Mouse (Mus musculus) A20 (cell line): Measurements from ENCODE around the gene Gm21671.
"Not testable (repeated sequence)": the region's sequence is repeated elsewhere in the genome, so short reads cannot be mapped to it uniquely, and the experiment has no call there.

Experiments
- DNase-seq: peaks from one replicate; pipeline ENCODE4 v3.0.0-alpha.2; 2011; ENCODE audit warnings: low read depth, low spot score

Gene Gm21671

DNA sequence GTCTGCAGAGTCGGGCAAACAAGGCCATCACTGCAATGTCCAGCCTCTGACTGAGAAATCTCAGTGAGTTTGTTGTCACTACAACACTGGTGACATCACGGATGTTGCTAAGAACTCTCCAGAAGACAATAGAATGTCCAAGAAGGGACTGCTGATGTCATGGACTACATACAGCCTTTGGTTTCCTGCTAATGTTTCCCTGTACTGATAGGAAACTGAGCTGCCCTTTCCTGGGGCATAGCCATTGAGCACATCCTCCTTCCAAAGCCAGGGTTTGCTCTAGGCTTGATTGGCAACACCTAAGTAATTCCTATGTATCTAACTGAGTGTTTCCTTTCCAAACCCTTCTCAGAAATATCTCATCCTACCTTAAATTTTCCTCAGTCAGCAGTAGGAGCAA, at the start of gene Gm21671:
Gene Gm21671, minus strand, starts transcription at position 101 of the 400 bp plus-strand sequence.
- DNase-seq, result not testable (repeated sequence)

DNA sequence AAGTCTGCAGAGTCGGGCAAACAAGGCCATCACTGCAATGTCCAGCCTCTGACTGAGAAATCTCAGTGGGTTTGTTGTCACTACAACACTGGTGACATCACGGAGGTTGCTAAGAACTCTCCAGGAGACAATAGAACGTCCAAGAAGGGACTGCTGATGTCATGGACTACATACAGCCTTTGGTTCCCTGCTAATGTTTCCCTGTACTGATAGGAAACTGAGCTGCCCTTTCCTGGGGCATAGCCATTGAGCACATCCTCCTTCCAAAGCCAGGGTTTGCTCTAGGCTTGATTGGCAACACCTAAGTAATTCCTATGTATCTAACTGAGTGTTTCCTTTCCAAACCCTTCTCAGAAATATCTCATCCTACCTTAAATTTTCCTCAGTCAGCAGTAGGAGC, 34.3 kb upstream of the Gm21671 start, which contains the start of gene Gm21698:
Gene Gm21698, minus strand, starts transcription at position 101 of the 400 bp plus-strand sequence.
- DNase-seq, result not testable (repeated sequence)

DNA sequence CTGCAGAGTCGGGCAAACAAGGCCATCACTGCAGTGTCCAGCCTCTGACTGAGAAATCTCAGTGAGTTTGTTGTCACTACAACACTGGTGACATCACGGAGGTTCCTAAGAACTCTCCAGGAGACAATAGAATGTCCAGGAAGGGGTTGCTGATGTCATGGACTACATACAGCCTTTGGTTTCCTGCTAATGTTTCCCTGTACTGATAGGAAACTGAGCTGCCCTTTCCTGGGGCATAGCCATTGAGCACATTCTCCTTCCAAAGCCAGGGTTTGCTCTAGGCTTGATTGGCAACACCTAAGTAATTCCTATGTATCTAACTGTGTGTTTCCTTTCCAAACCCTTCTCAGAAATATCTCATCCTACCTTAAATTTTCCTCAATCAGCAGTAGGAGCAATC, 18.3 kb upstream of the Gm21671 start, which contains the start of gene Gm21680:
Gene Gm21680, minus strand, starts transcription at position 101 of the 400 bp plus-strand sequence.
- DNase-seq, result not testable (repeated sequence)

DNA sequence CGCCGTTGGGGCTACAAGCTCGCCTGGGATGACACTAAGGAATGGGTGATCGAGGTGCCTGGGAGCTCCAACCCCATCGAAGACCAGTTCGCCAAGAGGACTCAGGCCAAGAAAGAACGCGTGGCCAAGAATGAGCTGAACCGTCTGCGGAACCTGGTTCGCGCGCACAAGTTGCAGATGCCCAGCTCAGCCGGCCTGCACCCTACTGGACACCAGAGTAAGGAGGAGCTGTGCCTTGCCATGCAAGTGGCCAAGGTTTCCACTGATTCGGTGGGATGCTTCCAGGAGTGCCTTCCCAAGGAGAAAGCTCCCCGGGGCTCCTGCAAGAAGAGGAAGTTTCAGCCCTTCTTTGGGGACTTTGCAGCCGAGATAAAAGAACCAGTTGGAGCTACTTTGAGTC, 2.8 kb upstream of the Gm21671 start:
- DNase-seq, result not testable (repeated sequence)

GRCm38 (mm10) chr5:25956611-25957010, 2.4 kb upstream of the Gm21671 start:
- DNase-seq, result not testable (repeated sequence)

- DNase-seq, result not testable (repeated sequence)
Observed at GRCm38 (mm10) chr5:25945391-25945790, 8.8 kb downstream of the Gm21671 start.

DNA sequence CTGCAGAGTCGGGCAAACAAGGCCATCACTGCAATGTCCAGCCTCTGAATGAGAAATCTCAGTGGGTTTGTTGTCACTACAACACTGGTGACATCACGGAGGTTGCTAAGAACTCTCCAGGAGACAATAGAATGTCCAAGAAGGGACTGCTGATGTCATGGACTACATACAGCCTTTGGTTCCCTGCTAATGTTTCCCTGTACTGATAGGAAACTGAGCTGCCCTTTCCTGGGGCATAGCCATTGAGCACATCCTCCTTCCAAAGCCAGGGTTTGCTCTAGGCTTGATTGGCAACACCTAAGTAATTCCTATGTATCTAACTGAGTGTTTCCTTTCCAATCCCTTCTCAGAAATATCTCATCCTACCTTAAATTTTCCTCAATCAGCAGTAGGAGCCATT, 11.9 kb downstream of the Gm21671 start, which contains the start of gene Gm21663:
Gene Gm21663, minus strand, starts transcription at position 101 of the 400 bp plus-strand sequence.
- DNase-seq, result not testable (repeated sequence)
